Mouse (Mus musculus) left cerebral cortex, adult 11 months (tissue): ENCODE measurements around the gene Arntl.

Experiments used
- DNase-seq: peaks from one replicate; pipeline ENCODE4 v3.0.0; 2022; ENCODE audit warnings: low spot score

Arntl gene

DNA sequence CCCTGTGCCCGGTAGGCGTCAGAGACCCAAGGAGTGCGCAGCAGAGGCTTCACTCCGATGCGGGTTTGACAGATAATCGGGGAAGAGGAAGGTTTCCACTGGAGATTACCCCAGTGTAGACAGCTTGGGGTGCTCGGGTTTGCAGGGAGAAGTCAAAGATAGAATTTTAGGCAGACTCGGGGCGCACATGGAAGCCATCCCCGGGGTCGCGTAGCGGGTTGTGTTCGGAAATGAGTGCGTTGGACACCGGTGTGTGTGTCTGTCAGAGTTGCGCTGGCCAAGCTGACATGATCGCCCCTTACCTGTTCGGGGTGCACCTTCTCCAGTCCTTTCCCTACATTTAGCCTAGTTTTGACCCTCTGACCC, 1.1 kb downstream of the Arntl start:
- no peak for DNase-seq

DNA sequence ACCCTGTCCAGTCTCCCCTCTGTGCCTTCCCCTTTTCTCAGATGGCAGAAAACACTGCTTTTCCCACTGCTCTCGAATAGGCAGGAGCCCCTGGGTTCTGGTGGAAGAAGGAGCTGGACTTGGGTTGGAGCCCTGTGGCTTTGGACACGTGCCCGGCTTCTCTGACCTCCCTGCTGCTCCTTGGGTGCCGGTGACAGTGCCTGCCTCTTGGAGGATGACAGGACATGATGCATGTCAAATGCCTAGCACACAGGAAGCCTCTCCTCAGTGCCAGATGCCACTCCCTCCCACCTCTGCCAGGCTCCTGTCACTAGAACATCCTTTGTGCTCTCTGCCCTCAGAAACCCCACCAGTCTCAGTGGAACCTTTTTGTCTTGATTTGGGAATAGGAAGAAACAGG, 3.2 kb downstream of the Arntl start:
- DNase-seq, result no peak

DNA sequence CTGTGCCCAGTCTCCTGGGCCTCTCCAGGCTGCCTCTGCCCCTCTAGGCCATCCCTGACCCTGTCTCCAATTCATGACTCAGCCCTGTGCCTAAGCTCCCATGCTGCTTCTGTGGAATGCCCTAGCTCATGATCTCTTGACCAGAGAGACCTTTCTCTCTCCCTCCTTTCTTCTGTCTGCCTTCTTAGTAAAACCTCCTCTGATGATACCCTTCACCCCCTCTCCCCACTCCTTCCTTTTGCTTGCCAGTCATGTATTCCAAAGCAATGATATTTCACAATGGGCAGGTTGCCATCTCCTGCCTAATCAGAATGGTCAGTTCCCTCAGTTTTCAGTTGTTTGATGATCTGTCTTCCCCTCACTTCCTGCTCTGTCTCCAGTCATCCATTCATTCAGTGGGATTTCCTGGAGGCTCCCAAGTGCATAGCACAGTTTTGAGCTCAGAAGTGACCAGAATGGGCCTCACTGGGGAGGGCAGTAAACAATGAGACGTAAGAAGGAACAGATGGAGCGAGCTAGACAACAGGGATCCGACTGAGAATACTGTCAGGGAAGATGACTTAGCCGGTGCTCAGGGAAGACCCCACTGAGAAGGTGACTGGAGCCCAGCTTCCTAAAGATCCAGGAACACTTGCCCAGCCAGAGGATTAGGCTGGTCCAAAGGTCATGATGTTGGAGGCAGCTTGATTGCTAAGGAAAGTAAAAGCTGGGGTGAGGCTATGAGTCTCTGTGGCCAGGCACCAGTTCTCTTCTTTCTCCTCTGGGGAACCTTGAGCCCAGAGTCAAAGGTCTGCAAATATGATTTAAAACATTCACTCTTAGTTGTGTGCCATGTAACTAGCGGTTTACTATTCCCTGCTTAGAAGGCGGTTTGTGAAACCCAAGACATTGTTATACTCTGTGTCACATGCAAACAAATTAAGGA, 7.2 kb downstream of the Arntl start:
- DNase-seq, result no peak

DNA sequence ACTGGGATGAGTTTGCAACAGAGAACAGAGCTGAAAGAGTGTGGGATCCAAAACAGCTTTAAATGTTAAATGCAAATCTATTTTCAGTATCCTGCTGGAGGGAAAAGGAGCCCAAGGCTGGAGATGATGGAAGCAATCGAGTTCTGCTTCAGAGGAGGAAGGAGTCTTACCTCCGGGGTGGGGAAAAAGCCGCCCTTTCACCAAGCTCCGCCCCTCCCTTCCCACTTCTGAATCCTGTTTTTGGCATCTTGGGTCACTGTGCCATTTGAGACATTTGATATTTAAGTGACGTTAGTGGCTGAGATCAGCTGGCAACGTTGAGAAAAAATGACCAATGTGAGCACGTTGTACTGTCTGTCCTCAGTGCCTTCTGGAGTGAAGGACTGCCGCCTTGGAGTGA, 8.9 kb downstream of the Arntl start:
- no peak for DNase-seq

DNA sequence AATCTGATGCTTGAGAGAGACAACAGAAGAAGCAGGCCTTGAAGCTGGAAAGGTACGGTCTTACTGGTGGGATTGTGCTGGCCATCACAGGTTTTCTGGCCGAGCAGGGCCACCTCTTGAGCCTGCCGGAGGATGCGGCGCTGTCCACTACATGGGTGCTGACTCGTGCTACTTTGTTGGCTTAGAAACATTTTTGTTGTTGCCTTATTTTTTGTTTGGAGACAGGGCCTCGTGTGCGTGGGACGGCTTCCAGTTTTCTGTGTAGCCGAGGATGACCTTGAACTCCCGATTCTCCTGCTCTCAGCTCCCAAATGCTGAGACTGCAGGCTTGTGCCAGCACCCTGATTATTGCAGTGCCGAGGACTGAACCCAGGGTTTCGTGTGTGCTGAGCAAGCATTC, 12.2 kb downstream of the Arntl start:
- no peak for DNase-seq

GRCm38 (mm10) chr7:113219864-113220263, 12.6 kb downstream of the Arntl start:
- DNase-seq, result no peak

- DNase-seq, result no peak
Observed at GRCm38 (mm10) chr7:113220691-113221238, 13.5 kb downstream of the Arntl start.

GRCm38 (mm10) chr7:113222821-113223220, 15.6 kb downstream of the Arntl start:
- no peak for DNase-seq

GRCm38 (mm10) chr7:113224620-113225019, 17.4 kb downstream of the Arntl start:
- DNase-seq, result no peak

GRCm38 (mm10) chr7:113228498-113228897, 21.2 kb downstream of the Arntl start:
- no peak for DNase-seq

DNA sequence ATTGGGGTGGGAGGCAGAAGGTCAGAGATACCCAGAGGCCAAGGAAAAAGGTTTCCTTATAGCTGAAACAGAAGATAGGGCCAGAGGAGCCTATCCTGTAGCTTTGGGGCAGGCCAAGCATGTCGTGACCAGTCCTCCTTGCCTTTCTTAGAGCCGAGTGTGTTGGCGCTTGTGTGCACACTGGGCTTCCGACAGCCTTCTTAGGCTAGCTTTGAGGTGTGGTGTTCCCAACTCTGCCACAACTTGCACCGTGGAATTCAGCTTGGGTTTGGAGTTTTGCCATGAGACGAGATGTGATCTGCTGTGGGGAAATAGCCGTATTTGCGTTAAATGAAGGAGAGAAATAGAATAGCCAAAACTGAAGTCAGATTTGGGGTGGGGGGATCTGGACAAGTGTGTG, 28.9 kb downstream of the Arntl start:
- DNase-seq, result no peak

DNA sequence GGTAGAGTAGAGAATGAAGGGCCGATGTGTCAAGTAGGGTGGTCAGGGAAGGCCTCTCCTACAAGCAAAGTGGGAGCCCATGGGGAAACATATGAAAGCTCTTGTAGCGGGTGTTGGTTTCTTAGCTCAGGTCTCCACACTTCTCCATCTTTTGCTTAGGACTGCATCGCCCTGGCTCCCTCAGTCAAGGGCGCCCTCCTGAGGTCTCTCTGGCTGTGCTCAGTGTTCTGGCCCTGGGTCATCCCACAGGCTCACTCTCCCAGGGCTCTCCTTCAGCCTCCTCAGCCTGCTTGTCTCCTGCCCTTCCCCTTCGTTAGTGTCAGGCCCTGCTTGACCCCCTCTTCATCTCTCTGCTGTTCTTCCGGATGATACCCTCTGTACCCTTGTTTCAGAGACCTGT, 31.1 kb downstream of the Arntl start:
- DNase-seq, result no peak

- DNase-seq, result no peak
Observed at GRCm38 (mm10) chr7:113239448-113240130, 32.3 kb downstream of the Arntl start.

DNA sequence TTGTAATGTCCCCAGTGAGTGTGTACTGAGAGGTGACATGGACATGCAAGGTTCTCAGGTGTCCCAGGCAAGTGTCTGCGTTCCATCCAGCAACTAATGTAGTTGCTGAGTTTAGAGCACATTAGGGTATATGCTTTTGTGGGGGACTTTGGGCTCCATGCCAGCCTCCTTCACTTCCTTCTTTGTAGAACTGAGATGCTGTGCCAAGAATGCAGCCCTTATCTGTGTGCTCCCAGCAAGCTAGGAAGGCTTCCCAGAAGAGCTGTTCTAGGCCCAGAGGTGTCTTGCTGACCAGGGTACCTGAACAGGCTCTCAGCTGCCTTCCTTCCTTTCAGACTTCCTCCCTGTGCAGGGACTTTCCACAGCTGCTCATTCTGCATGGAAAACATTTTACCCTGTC, 33.2 kb downstream of the Arntl start:
- no peak for DNase-seq

DNA sequence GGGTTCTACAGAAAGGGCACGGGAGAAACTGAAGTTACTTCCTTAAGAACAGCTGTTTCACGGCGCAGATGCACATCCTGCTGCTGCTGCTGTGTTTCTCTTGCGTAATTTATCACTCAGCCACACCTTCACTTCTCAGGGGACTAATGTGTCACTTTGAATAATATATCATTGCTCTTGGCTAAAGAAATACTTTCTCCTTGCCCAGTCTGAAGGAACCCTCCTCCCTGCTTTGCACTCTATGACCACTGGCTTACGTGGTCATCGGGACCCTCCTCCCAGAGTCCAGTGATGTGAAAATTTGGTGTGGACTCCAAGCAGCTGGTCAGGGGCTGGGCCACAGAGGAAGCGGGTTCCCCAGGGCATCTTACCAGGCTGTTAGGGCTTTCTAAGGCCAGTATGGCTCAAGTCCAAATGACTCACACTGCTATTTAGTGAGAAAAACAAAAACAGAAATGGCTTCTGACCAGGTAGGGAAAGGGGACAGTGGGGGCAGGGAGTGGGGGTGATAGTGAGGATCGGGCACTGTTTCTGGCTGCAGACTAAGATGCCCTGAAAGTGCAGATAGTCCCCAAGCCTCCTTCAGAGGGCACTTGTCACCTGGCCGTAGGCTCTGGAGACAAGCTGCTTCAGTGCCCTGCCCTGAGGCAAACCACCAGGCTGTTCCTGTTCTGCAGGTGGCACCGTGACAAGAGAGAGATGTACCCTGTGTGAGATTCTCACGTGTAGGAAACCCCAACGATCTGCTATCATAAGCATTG, 34.8 kb downstream of the Arntl start:
- no peak for DNase-seq

DNA sequence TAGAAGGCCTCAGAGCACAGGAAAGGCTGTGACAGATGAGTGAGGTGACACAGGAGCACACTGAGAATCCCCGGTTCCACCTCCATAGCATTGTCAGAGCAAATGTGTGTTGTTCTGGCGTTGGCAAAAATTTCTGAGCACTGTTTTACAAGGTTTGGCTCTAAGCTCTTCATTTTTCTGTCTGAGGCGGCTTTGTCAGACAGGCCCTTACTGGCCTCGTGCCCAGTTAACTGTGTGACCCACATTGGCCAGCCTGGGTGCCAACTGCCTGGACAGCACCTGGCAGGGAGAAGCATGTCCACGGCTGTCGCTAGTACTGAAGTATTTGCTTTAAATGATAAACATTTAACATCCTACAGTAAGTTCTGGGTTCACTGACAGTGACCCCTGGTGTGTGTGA, 35.4 kb downstream of the Arntl start:
- no peak for DNase-seq

DNA sequence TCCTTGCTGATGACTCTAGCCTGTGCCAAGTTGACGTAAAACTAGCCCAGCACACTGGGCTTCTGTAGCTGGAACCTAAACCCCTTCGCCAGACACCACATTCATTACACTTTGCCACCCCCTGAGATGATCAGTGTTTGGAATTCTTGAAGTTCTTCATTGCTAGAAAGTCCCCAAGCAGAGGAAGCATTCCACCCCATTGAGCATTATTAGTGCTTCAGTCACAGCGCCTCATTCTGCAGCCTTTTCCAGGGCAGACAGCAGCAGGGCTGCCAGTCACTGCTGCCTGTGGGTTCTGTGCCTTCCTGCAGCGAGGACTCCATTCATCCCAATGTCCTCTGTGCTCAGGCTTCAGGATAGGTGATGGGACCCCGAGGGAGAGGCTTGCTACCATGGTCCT, 37.9 kb downstream of the Arntl start:
- DNase-seq, result no peak

DNA sequence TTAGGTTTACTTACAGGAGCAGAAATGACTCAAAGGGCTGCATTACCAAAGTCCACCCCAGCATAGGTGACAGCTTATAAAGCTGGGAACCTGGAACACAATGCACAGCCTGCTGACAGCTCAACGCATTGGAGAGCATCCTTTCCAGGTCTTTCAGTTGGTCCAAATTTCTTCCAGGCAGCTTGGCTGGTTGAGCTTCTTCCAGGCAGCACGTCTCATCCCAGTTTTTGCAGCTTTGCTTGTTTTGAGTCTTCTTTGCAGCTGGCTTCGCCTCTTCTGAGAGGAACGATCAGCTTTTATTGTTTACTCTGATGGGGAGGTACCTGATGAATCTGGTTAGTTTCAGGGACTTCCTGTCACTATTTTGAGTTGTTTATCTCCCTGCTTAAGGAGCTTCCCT, 39.2 kb downstream of the Arntl start:
- DNase-seq, result no peak

DNA sequence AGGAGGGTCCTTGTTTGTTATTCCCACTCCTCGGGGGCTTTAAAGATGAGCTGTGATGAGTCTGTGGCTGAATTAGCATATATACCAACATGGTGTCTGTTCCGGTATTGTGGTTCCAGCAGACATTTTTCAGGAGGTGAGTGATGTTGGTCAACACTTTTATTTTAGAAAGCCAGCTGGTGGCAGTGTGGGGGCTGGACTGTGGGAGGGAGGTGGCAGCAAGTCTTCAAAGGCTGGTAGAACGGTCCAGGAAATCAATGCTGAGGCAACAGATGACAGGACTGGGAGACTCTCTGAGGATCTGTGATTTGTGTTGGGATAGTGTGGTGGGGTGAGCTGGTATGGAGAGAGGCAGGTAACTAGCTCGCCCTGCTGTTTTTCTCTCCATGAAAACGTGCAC, 39.9 kb downstream of the Arntl start:
- no peak for DNase-seq

DNA sequence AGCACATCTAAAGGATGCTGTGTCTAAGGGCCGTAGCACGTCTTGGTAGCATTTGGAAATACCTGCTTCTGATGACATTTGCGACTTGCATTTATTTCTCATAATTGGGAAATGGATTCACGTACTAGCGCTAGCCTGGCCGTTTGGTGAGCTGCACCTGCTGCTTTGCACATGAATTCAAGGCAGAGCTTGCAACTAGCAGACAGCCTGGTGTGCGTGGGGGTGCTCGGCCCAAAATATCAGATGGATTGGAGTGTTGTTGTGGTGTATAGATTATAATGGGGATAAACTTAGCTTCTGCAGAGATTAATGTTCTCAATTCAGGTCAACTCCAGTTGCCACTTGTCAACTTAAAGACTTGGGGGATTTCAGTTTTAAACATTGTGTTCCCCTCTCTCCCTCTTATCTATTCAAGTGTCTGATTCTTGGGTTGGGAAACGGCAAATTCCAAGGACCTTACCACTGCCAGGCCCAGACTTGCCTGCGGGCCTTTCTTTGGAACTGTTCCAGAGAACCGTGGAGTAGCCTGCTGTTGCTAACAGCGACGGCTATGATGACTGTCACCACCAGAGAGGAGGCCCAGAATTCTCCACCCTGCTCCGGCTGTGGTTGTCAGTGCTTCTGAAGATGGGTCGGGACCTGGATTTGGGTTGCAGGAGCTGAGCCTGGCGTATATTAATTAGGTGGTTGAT, 42.0 kb downstream of the Arntl start:
- DNase-seq, result peak; percentile 70

DNA sequence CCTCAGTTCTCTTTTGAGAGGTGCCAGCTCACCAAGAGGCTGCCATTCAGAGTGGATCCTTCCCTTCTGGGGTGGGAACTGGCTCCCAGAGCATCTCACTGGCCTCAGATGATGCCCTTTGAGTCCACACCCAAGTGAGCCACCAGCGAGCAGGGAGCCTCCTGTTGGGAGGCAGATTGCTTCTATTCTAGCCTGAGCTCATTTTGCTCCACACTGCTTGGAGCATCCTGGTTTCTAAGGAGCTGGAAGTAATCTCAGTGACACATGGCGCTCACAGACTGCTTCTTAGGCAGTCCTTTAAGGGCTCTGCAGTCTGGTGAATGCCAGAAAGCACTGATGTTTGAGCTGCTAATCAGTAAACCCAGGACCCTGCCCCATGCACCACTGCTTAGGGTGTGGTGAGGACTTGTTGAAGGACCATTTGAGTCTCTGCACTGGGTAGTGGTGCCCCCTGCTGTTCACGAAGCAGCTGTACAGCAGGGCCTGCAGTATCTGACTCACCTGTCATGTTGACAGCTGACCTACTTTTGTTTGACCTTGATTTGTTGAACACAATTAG, 43.2 kb downstream of the Arntl start:
- no peak for DNase-seq

DNA sequence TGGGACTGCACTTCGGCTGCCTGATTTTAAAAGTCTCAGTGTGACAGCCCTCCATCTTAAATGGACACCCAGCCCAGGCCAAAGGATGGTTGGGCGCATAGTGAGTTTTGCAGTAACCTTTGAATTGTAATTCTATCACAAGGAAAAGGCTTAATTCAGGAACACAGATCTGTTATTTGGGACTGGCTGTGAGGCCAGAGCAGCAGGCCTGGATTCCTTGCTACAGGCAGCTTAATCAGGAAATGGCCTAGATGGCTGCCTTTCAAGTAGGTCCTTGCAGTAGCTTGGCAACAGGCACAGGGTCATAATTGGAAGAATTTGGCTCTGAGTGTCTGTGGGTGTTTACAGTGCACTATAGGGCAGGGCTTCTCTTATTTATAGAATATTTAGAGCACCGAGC, 43.7 kb downstream of the Arntl start:
- DNase-seq, result no peak
